Mouse (Mus musculus): Measurements from ENCODE around the gene Traf1. TPM values are rescaled to one million over a fixed set of nuclear protein-coding genes. Genes with fewer than 3 reads are reported as not detected.

Gene Traf1
- polyA plus RNA-seq, 1 experiment from 2014 or later, result 61.4 TPM

GRCm38 (mm10) chr2:34940246-34940645 lies 21.3 kb downstream of the Traf1 start:
- DNase-seq (ENCODE audit: low spot score), result no peak

GRCm38 (mm10) chr2:34938269-34939208 lies 23.0 kb downstream of the Traf1 start:
- Histone ChIP-seq H3K4me1 (ENCODE audit: insufficient read depth, low read depth, low read length) (no peaks in the 10 kb centered on the region; the same call in 1 of the 2 replicates), H3K27me3 (replicated peaks; ENCODE audit: insufficient read depth, low read length) (no peaks in the 10 kb centered on the region), H3K36me3 (ENCODE audit: insufficient read depth, low read length) (no peaks in the 10 kb centered on the region), H3K9me3 (ENCODE audit: low read length) (no peaks in the 10 kb centered on the region), H3K27ac (ENCODE audit: low read length) (peak overlapping the region; percentile 35), H3K4me3 (ENCODE audit: low read depth, low read length) (no peak overlapping the region), H3K4me2 (replicated peaks; ENCODE audit: low read depth, low read length) (no peak overlapping the region), H3K9ac (replicated peaks; ENCODE audit: low read depth) (no peak overlapping the region)
- TF ChIP-seq EP300 (IDR thresholded peaks at IDR 0.05), result peak; percentile 60
- no peak for TF ChIP-seq CTCF (IDR thresholded peaks at IDR 0.05)
- ATAC-seq (peak; percentile 75), DNase-seq (ENCODE audit: low spot score) (peak; percentile 82)
- 53% methylated on average over 8 of the region's 8 CpGs for WGBS

More at GRCm38 (mm10) chr2:34940246-34940645, 21.3 kb downstream of the Traf1 start:
- TF ChIP-seq EP300 (IDR thresholded peaks at IDR 0.05), result no peak
- no peak overlapping the region for H3K27ac ChIP-seq (ENCODE audit: low read length)
- 66% methylated on average over 5 of the region's 5 CpGs for WGBS
- no peaks in the 10 kb centered on the region for H3K9me3 ChIP-seq (ENCODE audit: low read length)
- no peaks in the 10 kb centered on the region; the same call in 1 of the 2 replicates for H3K4me1 ChIP-seq (ENCODE audit: insufficient read depth, low read depth, low read length)
- H3K27me3 ChIP-seq (replicated peaks; ENCODE audit: insufficient read depth, low read length), result no peaks in the 10 kb centered on the region
- H3K36me3 ChIP-seq (ENCODE audit: insufficient read depth, low read length), result no peaks in the 10 kb centered on the region
- H3K4me2 ChIP-seq (replicated peaks; ENCODE audit: low read depth, low read length), result no peak overlapping the region
- no peak for ATAC-seq
- no peak overlapping the region for H3K9ac ChIP-seq (replicated peaks; ENCODE audit: low read depth)
- no peak overlapping the region for H3K4me3 ChIP-seq (ENCODE audit: low read depth, low read length)

GRCm38 (mm10) chr2:34937460-34937859 lies 24.1 kb downstream of the Traf1 start:
- H3K27me3 ChIP-seq (replicated peaks; ENCODE audit: insufficient read depth, low read length), result no peaks in the 10 kb centered on the region
- DNase-seq (ENCODE audit: low spot score) (no peak), ATAC-seq (no peak)
- no peak overlapping the region for H3K27ac ChIP-seq (ENCODE audit: low read length)
- no peak overlapping the region for H3K4me2 ChIP-seq (replicated peaks; ENCODE audit: low read depth, low read length)
- H3K9me3 ChIP-seq (ENCODE audit: low read length), result no peaks in the 10 kb centered on the region
- H3K4me1 ChIP-seq (ENCODE audit: insufficient read depth, low read depth, low read length), result no peaks in the 10 kb centered on the region; the same call in 1 of the 2 replicates
- no peak overlapping the region for H3K9ac ChIP-seq (replicated peaks; ENCODE audit: low read depth)
- H3K36me3 ChIP-seq (ENCODE audit: insufficient read depth, low read length), result no peaks in the 10 kb centered on the region
- no peak overlapping the region for H3K4me3 ChIP-seq (ENCODE audit: low read depth, low read length)
- 24% methylated on average over 5 of the region's 5 CpGs for WGBS
- no peak for TF ChIP-seq CTCF (IDR thresholded peaks at IDR 0.05)
- TF ChIP-seq EP300 (IDR thresholded peaks at IDR 0.05), result no peak

DNA sequence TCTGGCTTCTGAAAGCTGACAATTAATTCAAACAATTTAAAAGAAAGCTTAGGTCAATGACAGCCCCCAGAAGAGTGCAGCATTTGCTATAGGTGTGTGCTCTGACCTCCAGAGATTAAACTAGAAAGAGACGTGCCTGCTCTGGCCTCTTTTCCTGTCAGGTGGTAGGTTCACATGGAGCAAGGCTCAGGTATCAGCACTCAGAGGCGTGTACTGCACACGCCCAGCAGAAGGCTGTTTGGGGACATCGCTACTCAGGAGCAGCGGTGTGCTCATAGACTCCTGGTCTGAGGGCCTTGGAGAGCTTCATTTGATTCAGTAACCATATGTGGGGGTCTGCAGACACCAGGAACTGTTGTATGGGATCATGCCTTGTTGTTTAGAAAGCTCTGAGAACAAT lies 34.3 kb downstream of the Traf1 start:
- H3K36me3 ChIP-seq (ENCODE audit: insufficient read depth, low read length), result no peaks in the 10 kb centered on the region

DNA sequence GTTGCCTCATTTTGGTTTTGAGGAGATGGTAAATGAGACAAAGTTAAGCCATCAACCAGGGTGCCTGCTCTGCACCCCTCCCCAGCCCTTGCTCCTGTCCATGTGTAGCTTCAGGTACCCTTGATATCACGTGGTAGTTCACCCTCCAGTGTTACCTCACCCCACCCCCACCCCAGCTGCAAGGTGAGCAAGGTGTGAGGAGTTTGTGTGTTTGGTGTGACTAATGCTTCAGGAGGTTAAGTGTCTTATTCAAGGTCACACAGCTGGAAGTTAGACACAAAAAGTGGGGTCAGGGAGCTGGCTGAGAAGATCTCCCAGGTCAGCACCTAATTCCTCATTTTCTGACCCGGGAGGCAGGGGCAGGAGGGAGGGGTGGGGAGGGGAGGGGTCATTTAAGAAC lies 38.8 kb downstream of the Traf1 start:
- ATAC-seq (no peak), DNase-seq (ENCODE audit: low spot score) (no peak)
- Histone ChIP-seq H3K9ac (replicated peaks; ENCODE audit: low read depth) (no peak overlapping the region), H3K4me2 (replicated peaks; ENCODE audit: low read depth, low read length) (no peak overlapping the region), H3K36me3 (ENCODE audit: insufficient read depth, low read length) (no peaks in the 10 kb centered on the region), H3K4me3 (ENCODE audit: low read depth, low read length) (no peak overlapping the region), H3K9me3 (ENCODE audit: low read length) (no peaks in the 10 kb centered on the region), H3K27ac (ENCODE audit: low read length) (no peak overlapping the region), H3K27me3 (replicated peaks; ENCODE audit: insufficient read depth, low read length) (no peaks in the 10 kb centered on the region), H3K4me1 (ENCODE audit: insufficient read depth, low read depth, low read length) (no peaks in the 10 kb centered on the region)
- 6% methylated on average over 2 of the region's 2 CpGs for WGBS
- TF ChIP-seq EP300 (IDR thresholded peaks at IDR 0.05) (no peak), CTCF (IDR thresholded peaks at IDR 0.05) (no peak)

More for the DNA sequence above, 34.3 kb downstream of the Traf1 start:
- Histone ChIP-seq H3K27me3 (replicated peaks; ENCODE audit: insufficient read depth, low read length) (no peaks in the 10 kb centered on the region), H3K4me1 (ENCODE audit: insufficient read depth, low read depth, low read length) (no peaks in the 10 kb centered on the region), H3K9ac (replicated peaks; ENCODE audit: low read depth) (no peak overlapping the region), H3K27ac (ENCODE audit: low read length) (no peak overlapping the region), H3K4me3 (ENCODE audit: low read depth, low read length) (no peak overlapping the region), H3K4me2 (replicated peaks; ENCODE audit: low read depth, low read length) (no peak overlapping the region), H3K9me3 (ENCODE audit: low read length) (no peaks in the 10 kb centered on the region)
- ATAC-seq (no peak), DNase-seq (ENCODE audit: low spot score) (no peak)
- WGBS, result 46% methylated on average over 5 of the region's 5 CpGs
- TF ChIP-seq EP300 (IDR thresholded peaks at IDR 0.05) (no peak), CTCF (IDR thresholded peaks at IDR 0.05) (no peak)

GRCm38 (mm10) chr2:34920144-34920543 lies 41.4 kb downstream of the Traf1 start:
- WGBS, result 40% methylated on average over 2 of the region's 2 CpGs

More at GRCm38 (mm10) chr2:34920144-34920543, 41.4 kb downstream of the Traf1 start:
- H3K4me1 ChIP-seq (ENCODE audit: insufficient read depth, low read depth, low read length), result no peaks in the 10 kb centered on the region
- ATAC-seq (no peak), DNase-seq (ENCODE audit: low spot score) (no peak)
- H3K9me3 ChIP-seq (ENCODE audit: low read length), result no peaks in the 10 kb centered on the region
- no peaks in the 10 kb centered on the region for H3K27me3 ChIP-seq (replicated peaks; ENCODE audit: insufficient read depth, low read length)
- no peak overlapping the region for H3K4me2 ChIP-seq (replicated peaks; ENCODE audit: low read depth, low read length)
- TF ChIP-seq CTCF (IDR thresholded peaks at IDR 0.05) (no peak), EP300 (IDR thresholded peaks at IDR 0.05) (no peak)
- no peaks in the 10 kb centered on the region for H3K36me3 ChIP-seq (ENCODE audit: insufficient read depth, low read length)
- H3K9ac ChIP-seq (replicated peaks; ENCODE audit: low read depth), result no peak overlapping the region
- no peak overlapping the region for H3K4me3 ChIP-seq (ENCODE audit: low read depth, low read length)
- H3K27ac ChIP-seq (ENCODE audit: low read length), result no peak overlapping the region

Data from lung, postnatal 0 days (tissue).